Mouse (Mus musculus) liver, embryonic 13.5 days (tissue): ENCODE data around the gene Tead4. TPM values are rescaled to one million over a fixed set of nuclear protein-coding genes. Genes with fewer than 3 reads are reported as not detected.

Source experiments
- ATAC-seq: fragments of 200-750 bp; cut with Nextera tagmentation; 2 replicates; pipeline ENCODE4 v1.8.0; 2017; ENCODE audit warnings: low read depth, mild to moderate bottlenecking, moderate number of reproducible peaks, moderate library complexity
- DNase-seq: peaks from one replicate; pipeline ENCODE4 v3.0.0; 2022
- H3K27ac ChIP-seq: fragments of 300-500 bp; sonication (generic); 2 replicates; pipeline ENCODE4 v1.5.1; 2015; ENCODE audit warnings: moderate library complexity, mild to moderate bottlenecking, inconsistent platforms
- H3K27me3 ChIP-seq: fragments of 300-500 bp; sonication (generic); 2 replicates; pipeline ENCODE4 v1.6.1; 2015; ENCODE audit warnings: mild to moderate bottlenecking, inconsistent platforms
- H3K36me3 ChIP-seq: fragments of 300-500 bp; sonication (generic); 2 replicates; pipeline ENCODE4 v1.6.1; 2015; ENCODE audit warnings: mild to moderate bottlenecking, inconsistent platforms
- H3K4me1 ChIP-seq: fragments of 300-500 bp; sonication (generic); replicated peaks from 2 replicates; pipeline ENCODE4 v1.6.1; 2015; ENCODE audit warnings: inconsistent platforms
- H3K4me2 ChIP-seq: fragments of 300-500 bp; sonication (generic); 2 replicates; pipeline ENCODE4 v1.6.1; 2015; ENCODE audit warnings: inconsistent platforms, mild to moderate bottlenecking, moderate library complexity
- H3K4me3 ChIP-seq: fragments of 300-500 bp; sonication (generic); replicated peaks from 2 replicates; pipeline ENCODE4 v1.5.1; 2015; ENCODE audit warnings: mild to moderate bottlenecking, inconsistent platforms
- H3K9ac ChIP-seq: fragments of 300-500 bp; sonication (generic); 2 replicates; pipeline ENCODE4 v1.6.1; 2015; ENCODE audit warnings: mild to moderate bottlenecking, inconsistent platforms
- H3K9me3 ChIP-seq: fragments of 300-500 bp; sonication (generic); replicated peaks from 2 replicates; pipeline ENCODE4 v1.6.1; 2016; ENCODE audit warnings: inconsistent platforms
- WGBS: fragments of 180-500 bp; shearing (Covaris S2); methylation state at CpG from one replicate; pipeline ENCODE4 v1.1.7; 2015; ENCODE audit not compliant: insufficient replicate concordance; 5-methylcytosine and 5-hydroxymethylcytosine counted together
- polyA plus RNA-seq: library from polyadenylated mRNA; unstranded; fragments of >200 nt; fragmentation: Nextera tagmentation; extraction: Ambion mirVana; gene quantifications from 2 replicates; pipeline ENCODE4 v1.2.1, GENCODE M21; 2015

Tead4 gene
- polyA plus RNA-seq, 1 experiment from 2014 or later = 0.77 TPM

GRCm38 (mm10) chr6:128272754-128273153, 27.9 kb downstream of the Tead4 start:
- Histone ChIP-seq H3K4me2 (no peak overlapping the region), H3K9me3 (no peaks in the 10 kb centered on the region), H3K27ac (no peak overlapping the region), H3K4me1 (0 out of 2 replicates have a peak, but pooled peaks cover 2% of the 10 kb centered on the region), H3K4me3 (no peak overlapping the region), H3K27me3 (no peaks in the 10 kb centered on the region), H3K9ac (no peak overlapping the region), H3K36me3 (no peaks in the 10 kb centered on the region)
- 81% methylated on average over 17 of the region's 17 CpGs for WGBS
- DNase-seq (no peak), ATAC-seq (no peak)

- WGBS = 47% methylated on average over 4 of the region's 4 CpGs
Observed at GRCm38 (mm10) chr6:128269850-128270249, 30.8 kb downstream of the Tead4 start.

GRCm38 (mm10) chr6:128264870-128265526, 35.6 kb downstream of the Tead4 start:
- WGBS = 70% methylated on average over 8 of the region's 8 CpGs

More at GRCm38 (mm10) chr6:128269850-128270249, 30.8 kb downstream of the Tead4 start:
- no peaks in the 10 kb centered on the region for H3K27me3 ChIP-seq
- DNase-seq (no peak), ATAC-seq (no peak)
- no peaks in the 10 kb centered on the region for H3K9me3 ChIP-seq
- H3K4me1 ChIP-seq = no peaks in the 10 kb centered on the region
- no peak overlapping the region for H3K4me2 ChIP-seq
- H3K36me3 ChIP-seq = no peaks in the 10 kb centered on the region
- H3K9ac ChIP-seq = no peak overlapping the region
- H3K4me3 ChIP-seq = no peak overlapping the region
- no peak overlapping the region for H3K27ac ChIP-seq

DNA sequence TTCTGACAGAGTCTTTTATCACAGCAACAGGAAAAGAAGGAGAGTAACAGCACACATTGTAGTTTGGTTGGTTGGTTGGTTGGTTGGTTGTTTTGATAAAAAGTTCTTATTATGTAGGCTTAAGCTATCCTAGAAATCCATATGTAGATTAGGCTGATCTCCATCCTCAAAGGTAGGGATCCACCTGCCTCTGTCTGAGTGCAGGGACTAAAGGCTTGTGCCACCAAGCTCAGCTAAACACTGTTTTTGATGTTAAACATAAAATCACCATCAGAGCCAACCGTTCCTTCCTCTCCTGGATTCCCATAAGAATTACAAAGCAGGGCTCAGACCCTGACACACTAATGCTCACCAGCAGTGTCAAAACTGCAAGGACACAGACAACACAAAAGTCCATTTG, 39.1 kb downstream of the Tead4 start:
- Histone ChIP-seq H3K27ac (no peak overlapping the region), H3K9ac (no peak overlapping the region), H3K4me3 (no peak overlapping the region), H3K9me3 (no peaks in the 10 kb centered on the region), H3K4me1 (no peaks in the 10 kb centered on the region), H3K4me2 (no peak overlapping the region), H3K27me3 (no peaks in the 10 kb centered on the region), H3K36me3 (no peaks in the 10 kb centered on the region)
- no peak for DNase-seq
- 82% methylated on average over 1 of the region's 1 CpGs for WGBS
- no peak for ATAC-seq

More at GRCm38 (mm10) chr6:128264870-128265526, 35.6 kb downstream of the Tead4 start:
- Histone ChIP-seq H3K4me2 (no peak overlapping the region), H3K9me3 (no peaks in the 10 kb centered on the region), H3K4me1 (no peaks in the 10 kb centered on the region), H3K27ac (no peak overlapping the region), H3K4me3 (no peak overlapping the region), H3K36me3 (no peaks in the 10 kb centered on the region), H3K27me3 (no peaks in the 10 kb centered on the region), H3K9ac (no peak overlapping the region)
- DNase-seq = no peak
- ATAC-seq = no peak

- ATAC-seq = no peak
- Histone ChIP-seq H3K36me3 (no peaks in the 10 kb centered on the region), H3K4me2 (no peak overlapping the region), H3K27me3 (no peaks in the 10 kb centered on the region), H3K9me3 (no peaks in the 10 kb centered on the region), H3K4me3 (no peak overlapping the region), H3K27ac (no peak overlapping the region), H3K4me1 (no peaks in the 10 kb centered on the region), H3K9ac (no peak overlapping the region)
- DNase-seq = no peak
- WGBS = 57% methylated on average over 3 of the region's 3 CpGs
Observed at GRCm38 (mm10) chr6:128259252-128259651, 41.4 kb downstream of the Tead4 start.

DNA sequence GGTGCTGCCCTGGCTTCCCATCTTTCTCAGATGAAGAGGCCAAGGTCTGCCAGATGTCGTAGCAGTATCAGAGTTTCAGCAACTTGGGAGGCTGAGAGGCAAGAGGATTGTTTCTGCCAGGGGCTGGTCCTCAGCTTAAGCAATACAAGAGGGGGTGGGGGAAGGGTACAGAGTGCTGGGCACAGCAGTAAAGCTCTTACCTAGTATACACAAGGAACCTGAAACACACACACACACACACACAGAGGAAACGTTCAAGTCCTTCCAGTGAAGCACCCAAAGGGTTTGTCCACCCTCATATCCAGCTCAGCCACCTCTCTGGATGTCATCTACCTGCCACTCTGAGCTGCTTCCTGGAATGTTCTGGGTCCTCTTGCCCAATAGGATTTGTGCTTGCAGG, 44.7 kb downstream of the Tead4 start:
- Histone ChIP-seq H3K27ac (no peak overlapping the region), H3K4me2 (no peak overlapping the region), H3K9ac (no peak overlapping the region), H3K36me3 (no peaks in the 10 kb centered on the region), H3K9me3 (no peaks in the 10 kb centered on the region), H3K4me3 (no peak overlapping the region), H3K4me1 (no peaks in the 10 kb centered on the region), H3K27me3 (no peaks in the 10 kb centered on the region)
- WGBS = 47% methylated on average over 2 of the region's 2 CpGs
- ATAC-seq (no peak), DNase-seq (no peak)

GRCm38 (mm10) chr6:128255292-128255691, 45.3 kb downstream of the Tead4 start:
- WGBS = 77% methylated on average over 4 of the region's 4 CpGs
- Histone ChIP-seq H3K36me3 (no peaks in the 10 kb centered on the region), H3K27me3 (no peaks in the 10 kb centered on the region), H3K27ac (no peak overlapping the region), H3K4me3 (no peak overlapping the region), H3K9me3 (no peaks in the 10 kb centered on the region), H3K4me2 (no peak overlapping the region), H3K4me1 (no peaks in the 10 kb centered on the region), H3K9ac (no peak overlapping the region)
- DNase-seq (no peak), ATAC-seq (no peak)

- 62% methylated on average over 4 of the region's 4 CpGs for WGBS
- ATAC-seq (no peak), DNase-seq (no peak)
- no peaks in the 10 kb centered on the region for H3K9me3 ChIP-seq
- H3K4me3 ChIP-seq = no peak overlapping the region
- H3K4me1 ChIP-seq = no peaks in the 10 kb centered on the region
- no peak overlapping the region for H3K27ac ChIP-seq
- H3K4me2 ChIP-seq = no peak overlapping the region
- H3K9ac ChIP-seq = no peak overlapping the region
- H3K36me3 ChIP-seq = no peaks in the 10 kb centered on the region
- no peaks in the 10 kb centered on the region for H3K27me3 ChIP-seq
Observed at GRCm38 (mm10) chr6:128254551-128254950, 46.1 kb downstream of the Tead4 start.

DNA sequence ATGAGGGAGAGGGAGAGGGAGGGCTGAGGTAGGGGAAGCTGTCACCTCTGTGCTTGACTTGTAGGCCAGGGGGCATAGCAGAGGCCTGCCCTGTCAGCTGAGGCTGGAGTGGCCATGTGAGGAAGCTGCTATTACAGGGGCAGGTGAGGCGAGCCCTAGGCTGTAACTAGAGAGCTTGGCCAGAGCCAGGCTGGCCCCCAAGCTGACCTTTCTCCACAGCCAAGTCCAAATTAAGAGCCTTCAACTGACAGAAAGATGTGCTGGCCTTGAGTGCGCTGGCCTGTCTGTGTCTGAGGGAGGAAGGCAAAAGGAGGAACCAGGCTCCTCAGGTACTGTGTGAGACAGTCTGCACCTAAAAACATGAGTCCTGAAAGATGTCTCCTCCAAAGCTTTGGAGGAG, 47.5 kb downstream of the Tead4 start:
- Histone ChIP-seq H3K9me3 (no peaks in the 10 kb centered on the region), H3K4me2 (no peak overlapping the region), H3K27me3 (no peaks in the 10 kb centered on the region), H3K4me1 (no peaks in the 10 kb centered on the region), H3K4me3 (no peak overlapping the region), H3K9ac (no peak overlapping the region), H3K36me3 (no peaks in the 10 kb centered on the region), H3K27ac (no peak overlapping the region)
- no peak for ATAC-seq
- DNase-seq = no peak
- WGBS = 64% methylated on average over 2 of the region's 2 CpGs

DNA sequence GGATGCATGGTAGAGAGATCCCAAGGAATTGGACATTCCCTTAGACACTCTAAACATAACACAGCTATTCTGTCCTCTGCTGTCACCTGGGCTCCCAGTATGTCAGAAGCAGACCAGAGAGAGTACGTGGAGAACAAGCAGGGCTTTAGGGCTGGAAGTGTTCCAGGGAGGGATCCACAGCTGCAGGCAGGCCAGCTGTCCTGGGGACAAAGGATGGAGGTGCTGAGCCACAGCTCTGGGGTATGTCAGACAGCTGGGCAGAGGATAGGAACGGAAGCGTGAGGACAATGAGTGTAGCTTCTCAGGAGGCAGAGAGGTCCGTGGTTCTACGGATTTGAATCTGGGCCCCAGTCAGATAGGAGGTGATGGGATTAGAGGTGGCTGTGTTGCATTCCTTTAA, 50.0 kb downstream of the Tead4 start:
- Histone ChIP-seq H3K27me3 (no peaks in the 10 kb centered on the region), H3K9me3 (no peaks in the 10 kb centered on the region), H3K4me3 (no peak overlapping the region), H3K27ac (no peak overlapping the region), H3K4me1 (no peaks in the 10 kb centered on the region), H3K36me3 (no peaks in the 10 kb centered on the region), H3K4me2 (no peak overlapping the region), H3K9ac (no peak overlapping the region)
- no peak for ATAC-seq
- no peak for DNase-seq
- 72% methylated on average over 5 of the region's 5 CpGs for WGBS

DNA sequence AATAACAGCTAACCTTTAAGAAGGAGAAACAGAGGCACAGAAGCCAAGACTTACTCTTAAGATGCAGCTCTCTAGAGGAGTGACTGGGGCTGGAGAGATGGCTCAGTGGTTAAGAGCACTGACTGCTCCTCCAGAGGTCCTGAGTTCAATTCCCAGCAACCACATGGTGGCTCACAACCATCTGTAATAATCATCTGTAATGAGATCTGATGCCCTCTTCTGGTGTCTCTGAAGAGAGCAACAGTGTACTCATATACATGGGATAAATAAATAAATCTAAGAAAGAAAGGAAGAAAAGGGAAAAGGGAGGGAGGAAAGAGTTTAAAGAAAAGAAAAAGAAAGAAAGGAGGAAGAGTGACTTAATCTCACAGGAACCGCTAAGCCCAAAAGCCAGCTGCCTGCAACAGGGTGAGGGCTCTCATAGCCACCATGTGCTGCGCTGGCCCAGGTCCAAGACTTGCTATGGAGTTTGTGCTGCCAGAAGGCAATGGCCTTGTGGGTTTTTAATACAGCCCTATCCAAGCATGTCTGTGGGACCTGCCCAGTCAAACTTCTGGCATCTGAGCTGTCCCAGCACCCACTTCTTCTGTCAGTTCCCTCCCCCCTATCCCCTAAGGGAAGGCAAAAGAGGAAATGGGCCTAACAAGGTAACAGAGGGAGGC, 63.4 kb downstream of the Tead4 start:
- no peak overlapping the region for H3K4me3 ChIP-seq
- no peak overlapping the region for H3K27ac ChIP-seq
- H3K4me2 ChIP-seq = no peak overlapping the region
- WGBS = 66% methylated on average over 2 of the region's 2 CpGs
- H3K36me3 ChIP-seq = no peaks in the 10 kb centered on the region
- H3K4me1 ChIP-seq = no peaks in the 10 kb centered on the region
- no peaks in the 10 kb centered on the region for H3K9me3 ChIP-seq
- ATAC-seq (no peak), DNase-seq (no peak)
- H3K9ac ChIP-seq = no peak overlapping the region
- H3K27me3 ChIP-seq = no peaks in the 10 kb centered on the region

DNA sequence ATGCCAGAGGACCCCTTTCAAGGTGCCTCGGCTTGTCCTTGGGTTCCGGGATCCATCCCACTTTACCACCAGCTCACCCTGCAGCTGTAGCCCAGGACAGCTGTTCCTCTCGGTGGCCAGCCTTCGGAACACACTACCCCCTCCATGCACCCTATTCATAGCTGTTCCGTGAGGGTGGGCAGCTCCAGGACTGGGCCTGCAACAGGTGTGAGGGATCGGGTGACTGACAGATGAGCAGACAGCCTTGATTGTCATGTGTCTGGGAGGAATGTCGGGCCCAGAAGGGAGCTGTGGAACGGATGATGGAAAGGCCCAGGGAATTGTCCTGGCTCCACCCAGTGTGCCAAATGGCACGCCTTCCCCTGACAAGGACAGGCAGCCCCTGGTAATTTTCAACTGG, 64.0 kb downstream of the Tead4 start:
- DNase-seq (no peak), ATAC-seq (no peak)
- 67% methylated on average over 9 of the region's 9 CpGs for WGBS
- no peaks in the 10 kb centered on the region for H3K36me3 ChIP-seq
- no peaks in the 10 kb centered on the region for H3K9me3 ChIP-seq
- no peak overlapping the region for H3K9ac ChIP-seq
- H3K4me2 ChIP-seq = no peak overlapping the region
- H3K4me3 ChIP-seq = no peak overlapping the region
- H3K4me1 ChIP-seq = no peaks in the 10 kb centered on the region
- no peaks in the 10 kb centered on the region for H3K27me3 ChIP-seq
- H3K27ac ChIP-seq = no peak overlapping the region
